Mouse (Mus musculus) megakaryocyte progenitor cell, adult 5-6 weeks (primary cell): ENCODE data around the gene Gm21987. TPM values are rescaled to one million over a fixed set of nuclear protein-coding genes. Genes with fewer than 3 reads are reported as not detected.
"Not testable (repeated sequence)": the region's sequence is repeated elsewhere in the genome, so short reads cannot be mapped to it uniquely, and the experiment has no call there.

Experiments
- ATAC-seq: replicated peaks from 2 replicates; pipeline ENCODE4 v1.8.0; 2016; ENCODE audit warnings: mild to moderate bottlenecking, moderate TSS enrichment, inconsistent platforms; ENCODE audit not compliant: poor library complexity
- total RNA-seq, 2 experiments: library from RNA; stranded (forward) in 1 of 2; stranded (reverse) in 1 of 2; fragments of 157-497, 149-512 nt in 1 of 2; fragments of 200-1000 nt in 1 of 2; gene quantifications; 2 replicates each; pipeline versions ENCODE4 v1.2.3 to v1.2.4; 2015 to 2017

The Gm21987 gene
- total RNA-seq (2015): not detected in 2 replicates
- total RNA-seq (2017): not detected in 2 replicates

DNA sequence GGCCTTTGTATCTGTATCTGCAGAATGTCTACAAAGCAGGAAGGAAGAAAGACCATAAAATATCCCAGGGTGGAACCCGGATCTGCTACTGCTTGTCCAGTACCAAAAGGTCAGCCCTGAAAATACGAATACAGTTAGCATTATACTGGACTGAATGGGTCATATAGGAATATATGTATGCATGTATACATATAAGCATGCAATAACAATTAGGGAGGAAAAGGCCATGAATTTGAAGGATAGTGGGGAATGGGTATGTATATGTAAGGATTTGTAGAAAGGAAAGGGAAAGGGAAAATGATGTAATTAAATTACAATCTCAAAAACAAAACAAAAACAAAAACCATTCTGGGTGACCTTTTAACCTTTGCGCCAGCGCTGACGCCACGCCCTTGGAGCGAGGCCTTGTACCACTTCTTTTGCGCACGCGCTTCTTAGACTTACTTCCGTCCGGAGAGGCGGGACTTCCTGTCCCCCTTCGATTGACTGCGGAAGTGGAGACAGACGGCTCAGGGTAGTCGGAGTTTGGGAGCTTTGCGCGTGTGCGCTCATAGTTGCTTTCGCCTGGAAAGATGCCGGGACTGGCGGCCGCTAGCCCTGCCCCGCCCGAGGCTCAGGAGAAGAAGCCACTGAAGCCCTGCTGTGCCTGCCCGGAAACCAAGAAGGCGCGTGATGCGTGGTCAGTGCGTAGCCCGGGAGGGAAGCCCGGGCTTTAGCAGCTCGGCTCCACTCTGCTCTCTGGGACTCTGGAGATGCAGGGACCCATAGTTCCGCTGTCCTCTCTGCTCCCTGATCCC is at the start of gene Gm21987, which contains the start of gene Cox17:
TSS of gene Gm21987 (plus strand) at position 512 of the 797 bp plus-strand sequence.
TSS of gene Cox17 (plus strand) at position 463 of the 797 bp plus-strand sequence.
- peak; percentile 96 for ATAC-seq

- ATAC-seq: no peak
Measured at GRCm38 (mm10) chr16:38298410-38298809, 48.4 kb upstream of the Gm21987 start.

DNA sequence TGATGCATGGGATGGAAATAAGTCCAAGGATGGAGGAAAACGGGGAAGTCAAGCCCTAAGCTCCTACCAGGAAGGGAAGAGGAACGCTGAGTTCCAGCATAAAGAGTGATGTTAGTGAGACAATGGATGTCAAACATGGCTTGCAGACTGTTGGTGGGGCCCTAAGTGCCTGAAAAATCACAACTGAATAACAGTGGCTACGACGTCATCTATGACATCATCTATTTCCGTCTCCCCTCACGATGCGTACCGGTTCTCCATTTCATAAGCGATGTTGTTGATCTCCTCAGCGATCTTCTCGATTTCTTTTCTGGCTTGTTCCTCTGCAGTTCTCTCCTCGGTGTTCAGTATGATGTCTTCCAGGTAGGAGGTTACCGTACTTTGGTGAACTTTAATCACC is 44.5 kb upstream of the Gm21987 start:
- no peak for ATAC-seq

DNA sequence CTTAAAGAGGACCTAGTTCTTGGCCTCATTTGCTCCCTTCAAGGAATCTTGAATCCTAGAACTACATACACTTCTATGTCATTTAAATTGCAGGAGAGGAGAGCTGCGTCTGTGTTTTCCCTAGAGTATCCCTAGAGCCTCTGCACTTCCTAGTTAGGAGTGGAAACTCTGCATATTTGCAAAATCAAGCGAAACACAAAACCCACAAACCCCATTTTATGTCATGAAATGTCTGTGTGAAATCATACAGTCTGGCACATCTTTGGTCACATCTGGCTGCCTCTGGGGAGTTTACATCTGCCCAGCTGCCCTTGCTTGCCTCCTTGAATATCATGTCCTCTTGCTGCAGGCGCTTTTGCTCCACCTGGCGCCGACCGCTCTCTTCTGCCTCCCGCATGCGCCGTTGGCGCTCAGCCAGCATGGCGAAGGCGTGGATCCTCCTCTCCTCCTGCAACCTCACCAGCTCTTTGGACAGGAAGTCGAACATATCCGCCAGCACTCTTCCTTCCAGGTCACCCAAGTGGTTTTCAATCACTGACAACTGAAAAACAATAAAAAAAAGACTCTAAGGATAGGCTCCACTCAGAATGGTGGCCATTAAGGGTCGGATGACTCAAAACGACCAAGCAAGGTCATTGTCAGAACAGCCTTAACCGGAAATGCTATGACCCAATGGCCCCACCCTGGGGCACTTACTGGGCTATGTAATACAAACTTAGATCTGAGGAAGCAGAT is 42.2 kb upstream of the Gm21987 start:
- ATAC-seq: no peak

DNA sequence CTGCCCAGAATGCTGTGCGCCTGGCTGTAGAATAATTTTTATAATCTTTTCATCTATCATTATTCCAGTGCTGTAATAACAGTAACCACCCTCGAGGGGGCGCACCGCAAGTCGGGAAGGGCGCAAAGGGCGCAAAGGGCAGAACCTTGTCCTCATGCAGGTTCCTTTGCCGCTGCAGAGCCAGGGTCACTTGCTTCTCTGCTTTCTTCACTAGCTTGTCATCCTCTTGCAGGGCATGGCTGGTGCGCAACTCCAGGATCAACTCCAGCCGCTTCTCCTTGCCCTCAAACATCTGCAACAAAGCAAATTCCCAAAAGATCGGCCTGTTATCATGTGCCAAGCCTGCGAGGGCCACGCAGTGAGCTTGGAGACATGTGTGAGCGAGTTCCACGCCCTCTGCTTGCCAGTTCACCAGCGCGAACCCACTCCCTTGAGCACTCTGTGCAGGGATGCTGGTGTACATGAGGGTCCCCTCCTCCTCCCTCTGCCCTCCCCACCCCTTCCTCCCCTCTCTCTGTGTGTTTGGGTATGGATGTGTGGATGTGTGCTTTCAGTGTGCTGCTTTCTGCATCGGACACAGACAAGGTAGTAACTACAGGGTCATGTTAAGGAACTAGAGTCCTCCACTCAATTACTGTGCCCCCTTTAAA is 40.1 kb upstream of the Gm21987 start:
- peak; percentile 74 for ATAC-seq

DNA sequence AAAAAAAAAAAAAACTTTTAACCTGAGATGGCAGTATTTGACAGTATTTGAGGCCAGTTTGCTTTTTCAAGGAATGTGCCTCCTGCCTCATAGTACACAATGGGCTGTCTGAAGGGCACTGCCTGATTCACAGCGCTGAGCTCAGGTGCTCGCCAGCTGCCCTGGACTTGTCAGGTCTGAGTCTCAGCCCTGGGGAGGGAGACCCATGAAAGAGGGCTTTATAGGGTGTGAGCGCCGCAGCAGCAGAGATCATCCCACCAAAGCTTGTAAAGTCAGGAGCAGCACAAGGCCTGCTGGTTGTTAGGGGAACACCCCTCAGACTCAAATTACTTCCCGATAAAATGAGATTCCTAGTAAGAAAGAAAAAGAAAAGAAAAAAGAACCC is 39.6 kb upstream of the Gm21987 start:
- ATAC-seq: no peak

DNA sequence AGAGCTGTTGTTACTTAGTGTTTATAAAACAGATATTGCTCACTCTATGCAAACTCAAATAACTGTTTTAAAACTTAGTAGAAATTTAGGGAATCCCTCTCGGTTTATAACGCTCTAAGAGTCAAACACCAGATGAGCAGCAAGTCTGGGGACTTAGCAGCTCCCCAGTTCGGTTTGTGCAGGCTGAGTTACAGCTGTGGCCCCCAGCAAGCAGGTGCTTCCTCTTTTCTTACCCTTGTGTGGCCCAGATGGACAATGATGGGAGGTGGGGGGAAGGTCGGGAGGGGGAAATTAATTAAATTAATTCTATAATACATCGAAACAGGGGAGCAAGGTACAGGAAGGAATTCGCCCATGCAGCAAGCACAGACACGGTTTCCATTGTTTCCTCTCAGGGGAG is 39.2 kb upstream of the Gm21987 start:
- peak; percentile 63; the same call in 1 of the 2 replicates for ATAC-seq

DNA sequence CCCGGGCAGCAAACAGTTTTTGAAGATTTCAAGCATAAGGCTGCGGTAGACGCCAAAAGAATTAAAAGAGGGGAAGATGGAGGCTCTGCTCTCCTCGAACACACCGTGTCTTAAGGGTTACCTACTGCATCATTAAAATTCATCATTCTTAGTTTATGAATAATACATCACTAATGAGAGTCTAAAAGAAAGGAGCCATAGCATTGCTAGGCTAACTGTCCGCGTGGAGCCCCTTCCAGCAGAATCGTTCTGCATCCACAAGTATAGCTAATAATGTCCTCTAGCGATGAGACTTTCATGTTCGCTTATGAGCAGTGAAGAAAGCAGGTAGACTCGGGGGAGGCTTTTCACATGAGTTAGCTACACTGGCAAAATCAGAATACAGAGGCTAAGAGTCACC is 38.6 kb upstream of the Gm21987 start:
- no peak for ATAC-seq

DNA sequence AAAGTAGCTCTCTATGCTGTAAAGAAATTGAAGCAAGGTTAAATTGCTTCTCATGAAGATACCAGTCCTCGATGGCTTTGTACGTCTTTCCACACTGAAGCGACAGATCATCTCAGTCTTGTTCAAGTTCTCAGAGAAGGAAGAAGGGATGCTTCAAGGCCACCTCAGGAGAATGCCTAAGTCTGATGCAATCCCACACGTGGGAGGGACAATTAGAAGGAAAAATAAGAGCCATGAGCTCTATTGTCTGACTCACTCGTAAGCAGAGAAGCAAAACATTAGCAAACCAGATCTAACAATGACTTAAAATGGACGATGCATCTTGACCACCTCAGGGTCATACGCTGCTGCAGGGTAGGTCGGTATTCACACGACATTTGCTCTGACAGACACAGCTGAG is 28.3 kb upstream of the Gm21987 start:
- ATAC-seq: no peak

DNA sequence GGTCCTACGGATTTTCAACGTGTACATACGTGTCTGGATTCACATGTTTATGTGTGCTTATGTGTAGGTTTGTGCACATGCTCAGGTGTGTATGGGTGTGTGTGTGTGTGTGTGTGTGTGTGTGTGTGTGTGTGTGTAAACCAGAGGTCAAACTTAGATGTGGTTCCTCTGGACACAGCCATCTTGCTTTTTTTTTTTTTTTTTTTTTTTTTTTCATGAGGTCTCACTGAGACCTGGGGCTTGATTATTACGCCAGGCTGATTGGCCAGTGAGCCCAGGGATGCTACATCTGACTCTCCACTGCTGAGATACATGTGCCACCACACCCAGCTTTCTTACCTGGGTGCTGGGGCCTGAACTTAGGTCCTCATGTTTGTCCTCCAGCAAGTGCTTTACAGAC is 27.8 kb upstream of the Gm21987 start:
- no peak for ATAC-seq

- peak; percentile 99 for ATAC-seq
Measured at GRCm38 (mm10) chr16:38321452-38321935, 25.3 kb upstream of the Gm21987 start.

DNA sequence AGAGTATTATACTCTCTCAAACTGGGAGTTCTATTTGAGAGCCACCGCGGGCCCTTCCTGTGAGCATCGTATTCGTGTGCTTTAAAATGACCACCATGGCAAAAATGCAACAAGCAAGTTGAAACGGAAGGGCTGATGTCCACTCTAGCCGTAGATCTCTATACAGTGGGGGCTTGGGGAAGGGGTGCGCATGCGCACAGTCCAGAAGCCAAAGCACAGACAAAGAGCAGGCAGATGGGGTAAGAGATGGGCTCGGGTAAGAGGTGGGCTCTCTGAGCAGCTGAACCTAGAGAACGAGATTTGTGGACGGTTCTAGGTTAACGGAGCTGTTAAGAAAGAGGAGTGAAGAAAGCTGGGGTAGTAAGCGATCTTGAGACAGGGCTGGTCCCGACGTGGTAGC is 22.5 kb upstream of the Gm21987 start:
- ATAC-seq: no peak

- no peak for ATAC-seq
Measured at GRCm38 (mm10) chr16:38326778-38327397, 20.0 kb upstream of the Gm21987 start.

- no peak for ATAC-seq
Measured at GRCm38 (mm10) chr16:38329340-38329739, 17.5 kb upstream of the Gm21987 start.

GRCm38 (mm10) chr16:38334431-38334830 is 12.4 kb upstream of the Gm21987 start:
- ATAC-seq: no peak

GRCm38 (mm10) chr16:38338077-38338476 is 8.8 kb upstream of the Gm21987 start:
- not testable (repeated sequence) for ATAC-seq

DNA sequence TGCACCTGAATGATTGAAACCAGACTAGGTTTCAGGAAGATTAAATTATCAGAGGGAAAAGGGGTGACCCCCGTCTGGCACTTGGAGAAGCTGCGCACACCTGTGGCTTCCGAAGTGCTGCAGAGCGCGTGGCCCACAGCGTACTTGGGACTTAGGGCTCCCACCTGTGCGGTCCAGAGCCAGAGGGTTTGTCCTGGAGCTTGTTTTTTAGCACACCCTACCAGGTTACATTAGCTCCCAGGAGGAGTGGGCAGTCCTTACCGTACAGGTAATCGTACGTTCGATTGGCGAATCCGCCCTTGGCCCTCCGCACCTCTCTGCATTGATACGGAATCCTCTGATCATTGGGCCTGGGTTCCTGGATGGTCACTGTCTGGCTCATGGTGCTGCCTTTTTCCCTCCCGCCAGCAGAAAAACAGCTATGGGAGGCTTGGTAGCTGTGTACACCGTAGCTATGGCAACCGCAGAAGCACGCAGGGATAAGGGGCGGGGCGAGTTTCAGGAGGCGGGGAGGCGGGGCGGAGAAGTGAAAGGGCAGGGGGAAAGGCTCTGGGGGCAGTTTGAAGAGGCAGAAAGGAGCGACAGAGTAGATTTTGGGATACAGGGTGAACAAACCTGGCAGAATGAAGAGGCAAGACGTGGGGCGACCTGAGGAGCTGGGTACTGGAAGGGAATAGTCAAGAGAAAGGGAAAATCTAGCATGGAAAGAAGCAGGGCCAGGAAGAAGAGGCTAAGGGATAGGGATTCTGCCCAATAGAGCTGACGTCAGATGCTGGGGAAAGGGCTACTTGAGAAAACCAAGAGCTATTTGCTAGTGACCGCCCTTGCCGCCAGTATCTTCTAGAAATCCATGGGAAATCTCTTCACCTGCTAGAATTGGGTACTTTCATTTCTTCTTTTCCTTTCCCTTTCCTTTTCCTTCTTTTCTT is 5.2 kb upstream of the Gm21987 start, which contains the start of gene Maats1:
TSS of gene Maats1 (minus strand) at position 748 of the 929 bp plus-strand sequence.
- peak; percentile 87 for ATAC-seq

- 0 out of 2 replicates have a peak, but pooled peaks have one; percentile 7 for ATAC-seq
Measured at GRCm38 (mm10) chr16:38344941-38345725, 1.7 kb upstream of the Gm21987 start.

- ATAC-seq: no peak
Measured at GRCm38 (mm10) chr16:38347588-38347987, 748 bp downstream of the Gm21987 start.
